Mouse (Mus musculus) thymus, postnatal 36 days (tissue): ENCODE data around the gene Dennd6a.
"Not testable (repeated sequence)": the region's sequence is repeated elsewhere in the genome, so short reads cannot be mapped to it uniquely, and the experiment has no call there.

ENCODE experiments used
- DNase-seq, 2 experiments: peaks; one replicate each; pipeline ENCODE4 v3.0.0; 2022; ENCODE audit warnings: mixed read lengths in 2 of 2

Gene Dennd6a

GRCm38 (mm10) chr14:26645989-26646650 is 72.5 kb downstream of the Dennd6a start:
- DNase-seq = no peak

- DNase-seq = no peak
Measured at GRCm38 (mm10) chr14:26647811-26648210, 74.2 kb downstream of the Dennd6a start.

- no peak for DNase-seq
Measured at GRCm38 (mm10) chr14:26651901-26652300, 78.2 kb downstream of the Dennd6a start.

GRCm38 (mm10) chr14:26658178-26658577 is 84.5 kb downstream of the Dennd6a start:
- no peak for DNase-seq

GRCm38 (mm10) chr14:26660233-26660632 is 86.6 kb downstream of the Dennd6a start:
- DNase-seq = no peak

DNA sequence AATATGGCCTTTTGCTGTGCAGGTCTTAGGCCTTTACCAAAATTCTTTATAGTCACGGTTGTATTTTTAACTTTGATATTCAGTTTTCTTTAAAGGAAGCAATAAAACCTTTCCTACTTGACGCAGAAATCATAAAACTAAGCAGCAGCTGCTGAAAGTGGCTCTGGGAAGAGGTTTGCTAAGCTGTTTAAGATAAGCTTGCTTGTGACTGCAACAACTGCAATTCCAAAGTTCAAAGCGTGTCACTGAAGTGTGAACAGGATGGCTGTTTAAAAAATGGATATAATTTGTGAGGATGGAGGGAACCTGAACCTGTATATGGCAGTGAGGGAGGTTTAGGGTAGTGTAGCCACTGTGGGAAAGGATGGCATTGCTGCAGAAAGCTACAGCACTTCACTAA is 88.4 kb downstream of the Dennd6a start:
- no peak for DNase-seq

GRCm38 (mm10) chr14:26662488-26662887 is 88.8 kb downstream of the Dennd6a start:
- no peak for DNase-seq

DNA sequence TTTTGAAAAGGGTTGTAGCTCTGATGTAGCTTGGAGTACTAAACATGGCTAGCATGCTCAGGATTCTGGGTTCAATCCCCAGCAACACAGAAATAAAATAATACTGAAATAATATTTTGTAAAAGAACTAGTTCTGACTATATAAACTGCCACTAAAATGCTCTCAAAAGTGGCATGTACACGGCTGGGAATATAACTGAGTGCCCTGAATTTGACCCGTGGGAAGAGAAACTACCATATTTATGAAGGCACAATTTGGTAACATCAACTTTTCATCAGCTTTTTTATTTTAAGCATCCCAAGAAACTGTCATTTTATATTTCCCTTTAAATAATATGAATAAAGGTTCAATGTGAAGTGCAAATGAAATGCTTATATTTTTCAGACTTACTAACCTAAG is 90.2 kb downstream of the Dennd6a start:
- no peak for DNase-seq

- no peak for DNase-seq
Measured at GRCm38 (mm10) chr14:26667991-26668370, 94.3 kb downstream of the Dennd6a start.

DNA sequence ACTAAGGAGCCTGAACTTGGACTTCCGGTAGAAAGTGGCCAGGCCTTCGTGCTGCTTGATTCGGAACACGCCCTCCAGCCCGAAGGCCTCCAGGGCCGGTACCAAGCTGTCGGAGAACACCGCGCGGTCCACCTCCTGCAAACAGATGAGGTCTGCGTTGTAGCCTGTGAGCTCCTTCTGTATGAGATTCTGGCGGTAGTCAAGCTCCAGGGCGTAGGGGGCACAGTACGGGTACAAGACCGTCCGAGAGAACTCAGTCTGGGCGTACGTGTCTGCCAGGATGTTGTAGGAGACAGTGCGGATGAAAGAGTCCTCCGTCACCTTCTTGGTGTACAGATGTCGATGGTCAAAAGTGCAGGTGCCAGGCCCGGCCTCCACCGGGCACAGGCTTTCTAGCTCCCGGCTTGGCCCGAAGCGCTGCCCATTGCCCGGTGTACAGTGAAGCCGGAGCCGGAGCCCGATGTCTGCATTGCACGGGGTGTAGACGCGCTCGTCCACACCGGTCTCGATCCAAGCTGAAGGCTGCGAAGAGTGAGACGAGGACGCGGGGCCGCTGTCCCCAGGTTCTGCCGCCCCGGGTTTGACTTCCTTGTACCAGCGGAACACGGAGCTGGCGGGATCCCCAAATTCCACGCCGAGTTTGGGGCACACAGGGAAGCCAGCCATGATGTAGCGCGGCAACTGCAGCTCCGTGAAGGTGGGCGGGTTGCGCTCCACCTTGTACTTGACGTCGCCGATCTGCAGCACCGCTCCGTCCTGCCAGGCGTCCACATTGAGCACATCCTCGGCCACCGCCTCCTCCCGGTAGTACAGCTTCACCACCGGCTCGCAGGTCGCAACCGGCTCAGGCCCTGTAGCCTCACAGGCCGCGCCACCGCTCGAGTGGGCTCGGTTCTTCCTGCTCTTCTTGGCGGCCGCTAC is 95.0 kb downstream of the Dennd6a start:
- peak; percentile 20 to 55 for DNase-seq

GRCm38 (mm10) chr14:26669292-26670073 is 95.8 kb downstream of the Dennd6a start, which contains the start of gene Pde12:
TSS of gene Pde12 (minus strand) at chr14:26669883.
- DNase-seq = peak; percentile 83 to 84

- DNase-seq = no peak
Measured at GRCm38 (mm10) chr14:26670964-26671363, 97.3 kb downstream of the Dennd6a start.

- DNase-seq = not testable (repeated sequence)
Measured at GRCm38 (mm10) chr14:26671870-26672615, 98.4 kb downstream of the Dennd6a start.

DNA sequence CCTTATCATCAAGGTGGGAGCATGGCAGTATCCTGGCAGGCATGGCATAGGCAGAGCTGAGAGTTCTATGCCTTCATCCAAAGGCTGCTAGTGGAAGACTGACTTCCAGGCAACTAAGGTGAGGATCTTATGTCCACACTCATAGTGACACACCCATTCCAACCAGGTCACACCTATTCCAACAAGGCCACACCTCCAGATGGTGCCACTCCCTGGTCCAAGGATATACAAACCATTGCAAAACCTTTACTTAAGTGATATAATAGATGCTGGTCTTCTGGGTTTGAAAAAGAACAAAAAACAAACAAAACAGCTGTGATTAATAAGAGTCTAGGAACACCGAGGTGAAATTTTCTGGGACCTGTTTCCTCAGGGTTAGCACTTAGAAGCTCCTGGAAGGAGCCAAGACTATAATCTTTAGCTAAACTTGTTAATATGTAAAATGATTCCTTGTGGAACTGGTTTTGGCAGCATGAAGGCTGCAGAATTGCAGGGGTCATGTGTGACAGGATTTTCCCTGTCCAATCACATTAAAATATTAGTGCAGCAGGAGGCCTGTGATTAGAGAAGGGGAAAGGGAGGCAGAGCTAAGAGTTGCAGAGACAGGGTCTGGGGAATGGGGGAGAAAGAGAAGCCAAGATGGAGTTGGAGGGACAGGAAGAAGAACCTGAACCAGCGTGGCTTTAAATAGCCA is 101.0 kb downstream of the Dennd6a start:
- DNase-seq = not testable (repeated sequence)

GRCm38 (mm10) chr14:26675371-26675770 is 101.7 kb downstream of the Dennd6a start:
- DNase-seq = peak in 1 of 2 experiments; percentile 22

DNA sequence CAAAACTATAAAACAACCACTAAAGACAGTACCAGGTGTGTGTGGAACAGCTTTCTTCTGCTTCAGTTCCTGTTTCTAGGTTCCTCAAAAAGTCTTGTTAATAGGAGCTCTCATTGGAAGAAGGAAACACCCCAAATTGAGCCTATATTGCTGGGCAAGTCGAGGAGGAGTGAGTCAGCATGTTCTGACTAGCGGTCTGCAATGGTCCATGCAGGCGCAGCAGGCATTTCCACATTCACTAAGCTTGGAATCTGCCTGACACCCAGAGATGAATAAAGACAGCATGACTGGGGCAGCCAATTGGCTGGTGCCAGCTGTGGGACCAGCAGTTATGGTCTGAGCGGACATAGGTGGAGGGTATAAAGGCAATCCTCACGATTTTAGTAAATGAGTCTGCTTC is 102.1 kb downstream of the Dennd6a start:
- DNase-seq = no peak
